Mouse (Mus musculus) liver, embryonic 14.5 days (tissue): ENCODE data around the gene Fry.
A peak's percentile ranks its signal among the peaks of the same experiment; 100 is the strongest.

ENCODE experiments used
- CTCF ChIP-seq: IDR thresholded peaks from 2 replicates; pipeline ENCODE4 v1.5.1; 2016; ENCODE audit warnings: antibody characterized with exemption, low read depth, control low read depth
- EP300 ChIP-seq: IDR thresholded peaks from 2 replicates; pipeline ENCODE4 v1.6.1; 2016; ENCODE audit warnings: antibody characterized with exemption, low read depth

DNA sequence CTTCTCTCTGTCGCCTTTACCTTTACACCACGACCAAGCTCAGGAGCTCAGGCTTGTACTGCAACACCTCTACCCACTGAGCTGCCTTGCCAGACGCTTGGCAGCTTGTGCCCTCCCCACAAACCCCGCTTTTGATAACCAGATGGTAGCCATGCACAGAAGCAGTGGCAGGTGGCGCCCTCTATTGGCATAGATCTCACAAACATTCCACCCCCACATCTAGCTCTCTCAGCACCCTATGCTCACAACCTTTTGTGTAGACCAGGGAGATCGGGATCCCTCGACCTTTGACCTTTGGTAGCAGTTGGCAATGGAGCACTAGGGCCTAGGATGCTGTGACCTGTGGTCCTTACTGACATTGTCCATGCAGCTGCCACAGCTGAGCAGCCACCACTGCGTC lies 171.2 kb downstream of the Fry start:
- TF ChIP-seq CTCF (peak; percentile 65), EP300 (no peak)
